Mouse (Mus musculus) lung, postnatal 4 days (tissue): ENCODE measurements around the gene Top2a.

Experiments used
- DNase-seq, 2 experiments: peaks; one replicate each; pipeline ENCODE4 v3.0.0; 2021

Top2a gene

GRCm38 (mm10) chr11:99023500-99024467 is at the start of gene Top2a:
Gene Top2a (minus strand): TSS chr11:99024189.
- DNase-seq: peak; percentile 76 to 96

GRCm38 (mm10) chr11:99073781-99074180 is 49.8 kb upstream of the Top2a start:
- no peak for DNase-seq

GRCm38 (mm10) chr11:99071866-99072265 is 47.9 kb upstream of the Top2a start:
- DNase-seq: no peak

- DNase-seq: no peak
Observed at GRCm38 (mm10) chr11:99068455-99068854, 44.5 kb upstream of the Top2a start.

GRCm38 (mm10) chr11:99067591-99067990 is 43.6 kb upstream of the Top2a start:
- DNase-seq: no peak

GRCm38 (mm10) chr11:99065979-99066378 is 42.0 kb upstream of the Top2a start:
- peak; percentile 89 for DNase-seq

GRCm38 (mm10) chr11:99065353-99065752 is 41.4 kb upstream of the Top2a start:
- no peak for DNase-seq

GRCm38 (mm10) chr11:99063406-99064131 is 39.6 kb upstream of the Top2a start:
- DNase-seq: no peak

- DNase-seq: no peak
Observed at GRCm38 (mm10) chr11:99062661-99063060, 38.7 kb upstream of the Top2a start.

- peak; percentile 27 to 61 for DNase-seq
Observed at GRCm38 (mm10) chr11:99060435-99060834, 36.4 kb upstream of the Top2a start.

- DNase-seq: peak; percentile 45 to 83
Observed at GRCm38 (mm10) chr11:99055571-99056452, 31.8 kb upstream of the Top2a start.

GRCm38 (mm10) chr11:99055143-99055542 is 31.2 kb upstream of the Top2a start:
- peak; percentile 34 to 60 for DNase-seq

- peak in 1 of 2 experiments; percentile 34 for DNase-seq
Observed at GRCm38 (mm10) chr11:99047643-99048042, 23.7 kb upstream of the Top2a start.

GRCm38 (mm10) chr11:99047120-99047519 is 23.1 kb upstream of the Top2a start:
- peak; percentile 75 to 89 for DNase-seq

GRCm38 (mm10) chr11:99045159-99045889 is 21.3 kb upstream of the Top2a start:
- no peak for DNase-seq

- DNase-seq: no peak
Observed at GRCm38 (mm10) chr11:99044306-99044705, 20.3 kb upstream of the Top2a start.

GRCm38 (mm10) chr11:99043632-99044031 is 19.6 kb upstream of the Top2a start:
- DNase-seq: no peak

- DNase-seq: peak; percentile 67 to 77
Observed at GRCm38 (mm10) chr11:99042834-99043431, 18.9 kb upstream of the Top2a start.

GRCm38 (mm10) chr11:99041841-99042780 is 18.1 kb upstream of the Top2a start:
- no peak for DNase-seq

- DNase-seq: peak; percentile 85 to 92
Observed at GRCm38 (mm10) chr11:99041051-99041729, 17.2 kb upstream of the Top2a start, which contains the start of gene Igfbp4. Gene Igfbp4 (plus strand): TSS chr11:99041244.
